Mouse (Mus musculus) frontal cortex, adult 2 months (tissue): ENCODE measurements around the gene Gm3336. TPM values are rescaled to one million over a fixed set of nuclear protein-coding genes. Genes with fewer than 3 reads are reported as not detected.

Experiments
- polyA plus RNA-seq: library from polyadenylated mRNA; depleted of rRNA; stranded (reverse); fragments of >200 nt; gene quantifications from 2 replicates; pipeline ENCODE4 v1.2.3, GENCODE M21; 2012; rRNA removed

The Gm3336 gene
- polyA plus RNA-seq, 1 experiment = 0.12 TPM

Other genes with a start within 250 kb of the Gm3336 start
- 59.4 and 59.6 TPM in 2 replicates for gene Klhl26, start 241.6 kb upstream of the Gm3336 start, polyA plus RNA-seq
- 263 and 277 TPM in 2 replicates for gene Tmem59l, start 231.2 kb upstream of the Gm3336 start, polyA plus RNA-seq
- 1.8 and 3.4 TPM in 2 replicates for gene Crlf1, start 225.4 kb upstream of the Gm3336 start, polyA plus RNA-seq
- 197 and 210 TPM in 2 replicates for gene Rex1bd, start 211.8 kb upstream of the Gm3336 start, polyA plus RNA-seq
- gene Uba52, start 207.7 kb upstream of the Gm3336 start, polyA plus RNA-seq = 901 and 1,108 TPM in 2 replicates
- gene Fkbp8, start 190.8 kb upstream of the Gm3336 start, polyA plus RNA-seq = 560 and 609 TPM in 2 replicates
- gene Kxd1, start 190.6 kb upstream of the Gm3336 start, polyA plus RNA-seq = 60.6 and 61.4 TPM in 2 replicates
- 25.1 and 25.6 TPM in 2 replicates for gene Ell, start 179.1 kb upstream of the Gm3336 start, polyA plus RNA-seq
- 69.0 and 81.9 TPM in 2 replicates for gene Isyna1, start 124.2 kb upstream of the Gm3336 start, polyA plus RNA-seq
- gene Ssbp4, start 109.7 kb upstream of the Gm3336 start, polyA plus RNA-seq = 266 and 276 TPM in 2 replicates
- gene Lrrc25, start 102.4 kb upstream of the Gm3336 start, polyA plus RNA-seq = 0.78 and 0.86 TPM in 2 replicates
- gene Gdf15, start 86.1 kb upstream of the Gm3336 start, polyA plus RNA-seq = 0.15 and 0.20 TPM in 2 replicates
- gene Pgpep1, start 58.2 kb upstream of the Gm3336 start, polyA plus RNA-seq = 17.2 and 25.8 TPM in 2 replicates
- gene Lsm4, start 45.3 kb upstream of the Gm3336 start, polyA plus RNA-seq = 113 and 128 TPM in 2 replicates
- gene Jund, start 19.6 kb upstream of the Gm3336 start, polyA plus RNA-seq = 226 and 228 TPM in 2 replicates
- 0.32 and 0.40 TPM in 2 replicates for gene Iqcn, start 15.1 kb upstream of the Gm3336 start, polyA plus RNA-seq
- 4.6 and 5.1 TPM in 2 replicates for gene Pde4c, start 5.2 kb downstream of the Gm3336 start, polyA plus RNA-seq
- 1,054 and 1,113 TPM in 2 replicates for gene Rab3a, start 36.1 kb downstream of the Gm3336 start, polyA plus RNA-seq
- 47.6 and 60.6 TPM in 2 replicates for gene Mpv17l2, start 42.4 kb downstream of the Gm3336 start, polyA plus RNA-seq
- 180 and 183 TPM in 2 replicates for gene Pik3r2, start 58.2 kb downstream of the Gm3336 start, polyA plus RNA-seq
- 178 and 202 TPM in 2 replicates for gene Mast3, start 86.5 kb downstream of the Gm3336 start, polyA plus RNA-seq
- gene Il12rb1, start 89.9 kb downstream of the Gm3336 start, polyA plus RNA-seq = 0.48 and 0.71 TPM in 2 replicates
- gene Arrdc2, start 121.2 kb downstream of the Gm3336 start, polyA plus RNA-seq = 24.6 and 27.8 TPM in 2 replicates
- gene Kcnn1, start 144.7 kb downstream of the Gm3336 start, polyA plus RNA-seq = 25.2 and 27.9 TPM in 2 replicates
- 185 and 189 TPM in 2 replicates for gene Ccdc124, start 155.4 kb downstream of the Gm3336 start, polyA plus RNA-seq
- 9.9 and 12.3 TPM in 2 replicates for gene Slc5a5, start 174.2 kb downstream of the Gm3336 start, polyA plus RNA-seq
- gene Rpl18a, start 178.9 kb downstream of the Gm3336 start, polyA plus RNA-seq = 1,785 and 1,788 TPM in 2 replicates
- gene Map1s, start 187.4 kb downstream of the Gm3336 start, polyA plus RNA-seq = 64.9 and 66.1 TPM in 2 replicates